Mouse (Mus musculus): ENCODE results near the gene Calm3.
A peak's percentile ranks its signal among the peaks of the same experiment; 100 is the strongest.
"Not testable (repeated sequence)": the region's sequence is repeated elsewhere in the genome, so short reads cannot be mapped to it uniquely, and the experiment has no call there.

Gene Calm3

DNA sequence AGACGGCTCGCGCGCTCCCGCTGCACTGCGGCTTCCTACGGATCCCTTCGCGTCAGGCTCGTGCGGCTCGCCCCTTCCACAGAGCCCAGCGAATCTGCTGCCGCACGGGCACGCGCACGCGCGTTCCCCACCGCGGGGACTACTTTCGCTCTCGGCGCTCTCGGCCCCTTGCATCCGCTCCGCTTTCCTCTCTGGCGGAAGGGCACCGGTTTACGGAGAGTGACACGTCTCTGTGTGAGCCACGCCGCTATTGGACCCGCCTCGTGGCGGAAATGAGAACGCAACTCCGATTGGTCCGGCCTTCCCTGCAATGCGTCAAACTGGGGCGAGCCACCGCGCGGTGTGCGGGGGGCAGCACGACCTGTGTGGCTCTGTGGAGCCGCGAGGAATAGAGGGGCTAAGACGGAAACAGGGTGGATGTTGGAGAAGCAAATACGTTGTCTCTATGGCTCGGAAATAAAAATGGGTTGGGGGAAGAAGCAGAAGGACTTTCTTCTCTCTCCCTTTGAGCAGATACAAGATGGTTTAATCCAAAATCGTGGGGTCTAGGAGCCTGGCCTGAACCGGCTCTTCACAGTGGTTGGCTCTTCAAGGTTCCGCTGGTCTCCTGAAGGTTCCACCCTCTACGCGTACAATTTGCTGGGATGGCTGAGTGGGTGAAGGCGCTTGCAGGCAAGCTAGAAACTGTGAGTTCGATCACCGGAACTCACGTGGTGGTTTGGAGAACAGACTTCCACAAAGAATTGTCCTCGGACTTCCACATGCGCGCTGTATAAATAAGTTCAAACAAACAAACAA lies at the start of gene Calm3:
Gene Calm3 (minus strand): TSS at position 78 of the 798 bp plus-strand sequence.
- DNase-seq: peak; percentile 100

DNA sequence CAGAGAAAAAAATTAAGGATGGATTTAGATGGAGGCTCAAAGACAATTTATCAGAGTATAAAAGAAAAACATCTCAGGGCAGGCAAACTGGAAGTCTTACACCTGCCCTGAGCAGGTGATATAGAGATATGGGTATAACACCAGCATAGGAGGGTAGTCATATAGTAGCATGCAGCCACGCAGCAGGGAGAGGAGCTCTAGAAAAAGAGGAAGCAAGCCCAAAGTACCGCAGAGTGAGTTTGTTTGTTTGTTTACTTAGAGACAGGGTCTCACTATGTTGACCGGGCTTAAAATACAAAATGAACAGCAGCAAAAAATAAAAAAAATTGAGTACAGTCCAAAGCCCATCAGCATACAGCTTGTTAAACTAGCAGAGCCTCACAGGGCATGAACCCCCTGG lies 47.2 kb upstream of the Calm3 start:
- no peak for DNase-seq

DNA sequence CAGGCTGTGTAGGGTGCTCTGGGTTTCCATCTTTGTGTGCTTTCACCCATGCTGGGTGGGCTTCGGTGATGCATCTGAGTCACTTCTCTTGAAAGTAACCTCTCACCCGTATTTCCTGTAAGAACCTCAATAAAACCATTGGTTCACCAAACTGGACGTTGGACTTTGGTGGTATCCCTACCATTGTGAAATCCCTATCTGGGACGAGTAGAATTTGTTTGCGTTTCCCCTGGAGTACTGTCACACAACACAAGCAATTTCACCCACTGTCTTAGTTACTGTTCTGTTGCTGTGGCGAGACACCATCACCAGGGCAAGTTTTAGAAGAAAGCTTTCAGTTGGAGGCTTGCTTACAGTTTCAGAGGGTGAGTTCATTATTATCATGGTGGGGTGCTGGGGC lies 44.5 kb upstream of the Calm3 start:
- no peak for DNase-seq

GRCm38 (mm10) chr7:16961678-16962077 lies 37.8 kb upstream of the Calm3 start:
- DNase-seq: no peak

DNA sequence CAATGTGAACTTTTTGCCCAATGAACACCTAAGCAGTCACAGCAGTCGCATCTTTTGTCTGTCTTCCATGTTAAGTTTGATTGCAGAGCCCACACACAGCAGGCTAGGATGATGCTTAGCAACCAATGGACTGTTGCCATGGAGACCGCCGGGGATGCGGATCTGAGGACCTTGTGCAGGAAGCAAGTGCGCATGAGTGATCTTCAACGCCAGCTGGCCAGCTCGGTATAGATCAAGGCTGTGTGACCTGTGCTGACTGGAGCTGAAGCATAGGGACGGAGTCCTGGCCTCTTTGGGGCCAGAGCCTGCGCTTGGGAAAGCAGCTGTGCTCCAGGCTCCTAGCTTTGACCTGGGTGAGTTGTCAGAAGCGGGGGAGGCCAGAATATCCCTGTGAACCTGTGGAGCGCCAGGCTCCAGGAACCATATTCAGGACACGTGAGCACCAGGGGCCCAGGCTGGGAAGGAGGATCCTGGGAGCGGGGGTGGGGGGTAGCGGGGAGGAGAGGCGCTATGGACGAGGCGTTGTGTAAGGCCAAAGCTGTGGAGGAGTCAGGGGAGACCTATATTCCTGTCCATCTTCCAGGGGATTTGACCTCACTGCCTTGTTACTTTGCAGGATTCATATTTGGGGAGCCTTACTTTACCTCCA lies 35.7 kb upstream of the Calm3 start, which contains the start of gene Pnmal1:
Gene Pnmal1 (plus strand): TSS at position 141 of the 649 bp plus-strand sequence.
- peak; percentile 91 for DNase-seq

DNA sequence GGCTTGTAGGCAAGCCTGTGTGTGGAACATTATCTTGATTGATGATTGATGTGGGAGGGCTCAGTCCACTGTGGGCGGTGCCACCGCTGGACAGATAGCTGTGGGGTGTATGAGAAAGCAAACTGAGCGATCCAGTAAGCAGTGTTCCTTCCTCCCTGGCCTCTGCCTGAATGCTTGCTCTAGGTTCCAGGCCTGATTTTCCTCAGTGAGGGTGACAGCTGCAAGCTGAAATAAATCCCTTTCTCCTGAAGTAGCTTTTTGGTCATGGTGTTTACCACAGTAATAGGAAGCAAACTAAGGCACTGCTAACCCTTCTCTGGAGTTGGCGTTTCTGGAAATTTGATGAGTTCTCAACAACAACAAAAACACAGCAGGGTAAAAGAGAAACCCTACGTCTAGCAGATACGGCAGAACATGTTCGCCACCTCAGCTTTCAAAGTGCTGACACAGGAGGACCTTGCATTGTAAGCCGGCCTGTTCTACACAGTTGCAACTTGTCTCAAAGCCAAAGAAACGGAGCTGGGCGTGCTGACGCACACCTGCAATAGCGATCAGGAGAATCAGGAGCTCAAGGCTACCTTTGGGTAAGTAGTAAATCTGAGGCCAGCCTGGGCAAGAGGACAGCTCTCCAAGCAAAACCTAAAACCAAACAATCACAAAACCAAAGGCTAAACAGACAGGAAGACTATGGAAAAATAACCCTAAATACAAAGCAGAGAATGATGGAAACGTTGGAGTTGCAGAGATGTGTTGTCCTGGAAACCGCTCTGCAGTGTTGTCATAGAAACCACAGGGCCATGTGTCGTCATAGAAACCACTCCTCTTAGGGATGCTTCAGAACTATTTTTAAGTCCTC lies 32.7 kb upstream of the Calm3 start:
- DNase-seq: no peak

- DNase-seq: no peak
Measured at GRCm38 (mm10) chr7:16955712-16956111, 31.8 kb upstream of the Calm3 start.

- DNase-seq: not testable (repeated sequence)
Measured at GRCm38 (mm10) chr7:16953776-16954175, 29.9 kb upstream of the Calm3 start.

- DNase-seq: peak; percentile 89
Measured at GRCm38 (mm10) chr7:16950861-16951635, 27.1 kb upstream of the Calm3 start.

- peak; percentile 91 for DNase-seq
Measured at GRCm38 (mm10) chr7:16949908-16950841, 26.3 kb upstream of the Calm3 start.

DNA sequence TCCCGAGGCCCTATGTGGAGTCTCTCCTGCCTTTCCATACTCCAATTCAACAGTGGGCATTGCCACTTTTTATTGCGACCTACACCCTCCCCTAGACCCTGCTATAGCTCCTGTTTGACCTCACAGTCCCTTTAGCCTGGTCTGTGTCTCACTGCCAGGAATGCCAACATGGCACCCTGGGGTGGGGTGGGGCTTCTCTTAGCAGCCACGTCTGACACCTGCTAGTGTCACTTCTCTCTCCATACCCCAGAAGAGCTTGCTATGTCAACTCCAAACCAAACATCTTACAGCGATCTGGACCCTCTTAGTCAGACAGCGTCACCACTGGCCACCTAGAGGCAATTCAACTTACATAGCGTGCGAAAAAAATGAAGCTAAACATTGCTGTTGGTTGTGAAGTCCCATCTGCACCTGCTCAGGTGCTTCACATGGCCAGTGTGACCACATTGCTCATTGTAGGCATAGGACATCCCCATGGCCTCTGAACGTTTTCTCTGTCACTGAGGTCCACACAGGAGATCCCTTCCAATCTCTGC lies 25.1 kb upstream of the Calm3 start:
- DNase-seq: peak; percentile 67

DNA sequence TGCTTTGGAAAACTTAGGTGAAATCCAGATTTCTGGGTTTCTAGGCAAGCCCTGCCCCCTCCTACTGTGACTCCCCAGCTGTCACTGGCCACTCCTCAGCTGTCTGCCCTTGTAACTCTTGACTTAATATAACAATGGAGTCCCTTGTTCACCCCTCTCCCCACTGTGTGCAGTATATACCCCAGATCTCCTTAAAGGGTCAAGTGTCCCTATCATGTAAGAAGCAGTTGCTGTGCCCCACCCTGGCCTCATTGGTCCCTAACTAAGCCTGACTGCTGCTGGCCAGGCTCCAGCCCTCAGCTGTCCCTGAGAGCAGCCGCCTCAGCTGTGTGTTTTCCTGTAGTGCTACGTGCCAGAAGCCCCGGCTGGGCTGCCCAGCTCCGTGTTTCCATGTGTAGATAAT lies 24.0 kb upstream of the Calm3 start:
- DNase-seq: peak; percentile 76

GRCm38 (mm10) chr7:16947349-16947895 lies 23.5 kb upstream of the Calm3 start:
- DNase-seq: peak; percentile 78

DNA sequence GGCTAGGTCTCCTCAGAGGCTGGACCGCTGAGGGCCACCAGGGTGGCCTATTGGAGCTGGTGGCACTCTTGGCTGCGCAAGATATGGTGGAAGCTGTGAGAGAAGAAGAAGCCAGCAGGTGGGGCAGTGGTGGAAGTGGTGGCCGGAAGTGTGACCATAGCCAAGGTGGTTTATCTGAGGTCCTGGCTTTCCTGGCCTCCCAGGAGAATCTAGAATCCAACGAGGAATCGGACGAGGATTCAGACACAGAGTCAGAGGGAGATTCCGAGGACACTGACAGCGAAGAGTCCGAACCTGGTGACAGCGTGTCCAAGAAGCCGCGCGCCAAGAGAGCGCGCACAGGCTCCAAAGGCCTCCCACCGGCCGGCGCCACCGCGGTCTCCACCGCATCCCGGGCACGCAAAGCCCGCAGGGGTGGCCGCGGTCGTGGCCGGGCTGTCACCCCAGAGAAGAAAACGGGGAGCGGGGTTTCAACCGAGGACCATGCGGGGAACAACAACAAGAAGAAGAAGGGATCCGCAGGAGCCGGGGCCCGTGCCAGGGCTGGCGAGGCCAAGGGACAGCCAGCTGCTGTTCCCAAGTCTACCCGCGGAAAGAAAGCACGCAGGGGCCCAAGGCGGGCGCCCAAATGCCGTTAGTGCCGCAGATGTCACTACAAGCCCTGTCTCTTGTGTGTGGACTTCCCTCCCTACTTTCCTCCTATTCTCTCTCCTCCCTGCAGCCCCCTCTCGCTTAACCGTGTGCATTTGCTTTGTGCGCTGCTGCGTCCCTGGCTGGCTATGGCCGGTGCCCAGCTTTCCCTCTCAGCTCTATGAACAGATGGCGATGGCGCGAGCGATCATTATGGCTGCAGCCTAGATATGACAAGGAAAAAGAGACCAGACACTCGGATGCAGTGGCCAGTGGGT lies 22.8 kb upstream of the Calm3 start:
- peak; percentile 81 for DNase-seq

GRCm38 (mm10) chr7:16945419-16945818 lies 21.5 kb upstream of the Calm3 start:
- peak; percentile 71 for DNase-seq

DNA sequence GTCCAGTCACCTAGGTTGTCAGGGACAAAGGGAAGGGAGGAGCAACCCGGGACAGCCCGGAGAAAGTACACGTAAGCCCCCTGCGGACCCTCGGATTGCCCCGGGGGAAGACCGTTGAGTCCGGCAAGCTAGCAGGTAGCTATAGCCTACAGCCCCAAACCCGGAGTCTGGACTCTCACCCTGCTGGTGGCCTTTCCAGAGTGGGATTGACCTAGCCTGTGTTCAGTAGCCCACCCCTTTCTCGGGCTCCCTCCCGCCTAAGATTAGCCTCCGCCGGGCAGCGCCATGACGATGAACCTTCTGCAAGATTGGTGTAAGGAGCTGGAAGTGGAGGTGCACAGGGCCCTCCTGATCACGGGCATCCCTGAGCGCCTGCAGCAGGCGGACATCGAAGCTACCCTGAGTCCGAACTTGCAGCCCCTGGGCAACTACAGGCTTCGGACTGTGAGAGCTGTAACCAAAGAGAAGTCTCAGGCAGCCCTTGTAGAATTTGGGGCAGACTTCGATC lies 20.9 kb upstream of the Calm3 start:
- no peak for DNase-seq

DNA sequence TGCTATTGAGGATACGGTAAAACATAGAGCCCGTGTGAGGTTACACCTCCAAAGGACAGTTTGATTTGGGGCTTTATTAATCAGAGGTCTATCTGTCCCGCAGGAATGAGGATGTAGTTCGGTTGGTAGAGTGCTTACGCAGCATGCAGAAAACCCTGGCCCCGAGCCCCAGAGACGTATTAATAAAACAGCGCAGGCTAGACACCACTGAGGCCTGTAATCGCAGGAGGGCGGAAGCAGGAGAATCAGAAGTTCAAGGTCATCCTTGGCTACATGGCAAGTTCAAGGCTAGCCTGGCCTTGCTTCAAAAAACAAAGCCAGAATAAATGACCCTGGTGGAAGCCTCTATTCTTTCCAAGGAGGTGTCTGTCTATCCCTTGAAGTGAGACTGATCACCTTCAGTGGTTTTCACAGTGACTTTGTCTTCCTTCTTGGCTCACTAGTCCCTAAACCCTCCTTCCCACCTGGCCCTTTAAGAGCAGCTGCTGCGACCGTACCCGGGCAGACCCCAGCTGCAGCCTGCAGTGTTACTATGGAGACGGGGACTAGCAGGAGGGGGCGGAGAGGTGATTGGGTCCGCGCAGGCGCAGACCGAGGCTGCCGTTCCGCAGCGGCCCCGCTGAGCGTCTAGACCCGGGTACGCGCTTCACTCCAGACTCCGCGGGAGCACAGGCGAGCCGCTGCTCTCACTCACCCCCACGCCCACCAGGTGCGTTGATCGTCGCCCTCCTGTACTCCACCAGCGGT lies 20.3 kb upstream of the Calm3 start, which contains the start of gene Pnmal2:
Gene Pnmal2 (plus strand): TSS at position 622 of the 747 bp plus-strand sequence.
- DNase-seq: peak; percentile 92

DNA sequence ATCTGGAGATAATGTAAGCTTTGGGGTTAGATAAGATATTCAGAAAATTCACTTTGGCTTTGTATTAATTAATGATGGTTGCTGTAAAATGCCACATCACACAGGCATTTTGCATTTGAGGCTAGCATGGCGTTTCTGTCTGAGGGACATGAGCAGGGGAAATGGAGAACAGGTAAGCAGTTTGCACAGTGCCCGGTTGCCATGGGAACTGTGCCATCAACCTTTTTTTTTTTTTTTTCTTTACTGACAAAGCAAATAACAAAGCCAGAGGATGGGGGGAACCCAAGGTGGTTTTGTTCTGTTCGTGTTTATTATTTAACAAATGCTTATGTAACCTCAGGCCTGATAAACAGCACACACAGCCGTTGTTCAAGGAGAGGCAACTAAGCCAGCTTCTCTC lies 18.9 kb upstream of the Calm3 start:
- no peak for DNase-seq

GRCm38 (mm10) chr7:16940292-16940691 lies 16.4 kb upstream of the Calm3 start:
- no peak for DNase-seq

Measured in cerebellum, adult 9-10 months (tissue).